Mouse (Mus musculus) cerebellum, adult 18-20 months (tissue): Measurements from ENCODE around the gene Rbfox3.

Experiments used
- DNase-seq, 2 experiments: peaks; one replicate each; pipeline ENCODE4 v3.0.0; 2021

Gene Rbfox3

DNA sequence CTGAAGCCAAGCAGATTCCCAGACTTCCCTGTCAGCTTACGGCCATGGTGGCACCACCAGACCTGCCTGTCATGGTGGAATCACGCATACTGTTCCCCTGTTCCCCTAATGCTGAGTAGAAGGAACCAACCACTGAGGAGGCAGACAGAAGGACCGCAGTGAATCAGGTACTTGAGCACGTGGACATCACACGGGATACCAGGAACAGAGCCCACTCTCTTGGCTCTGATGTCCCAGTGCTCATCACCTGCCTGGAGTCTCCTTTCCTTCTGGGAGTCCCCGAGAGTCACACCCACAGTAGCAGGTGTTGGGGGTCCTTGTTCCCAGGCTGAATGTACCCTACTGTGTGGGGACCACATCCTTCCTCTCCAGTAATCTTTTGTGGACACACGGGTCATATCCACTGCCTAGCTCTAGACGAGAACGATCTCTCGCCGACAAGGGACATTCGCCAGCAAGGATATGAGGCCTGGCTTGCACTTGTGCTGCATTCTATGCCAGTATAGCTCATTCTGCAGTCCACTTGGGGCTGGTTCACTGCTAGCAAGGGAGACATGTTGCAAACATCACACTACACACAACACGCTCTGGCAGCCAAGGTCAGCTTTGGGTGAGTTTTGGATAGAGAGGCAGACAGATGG is 32.7 kb downstream of the Rbfox3 start:
- no peak for DNase-seq

DNA sequence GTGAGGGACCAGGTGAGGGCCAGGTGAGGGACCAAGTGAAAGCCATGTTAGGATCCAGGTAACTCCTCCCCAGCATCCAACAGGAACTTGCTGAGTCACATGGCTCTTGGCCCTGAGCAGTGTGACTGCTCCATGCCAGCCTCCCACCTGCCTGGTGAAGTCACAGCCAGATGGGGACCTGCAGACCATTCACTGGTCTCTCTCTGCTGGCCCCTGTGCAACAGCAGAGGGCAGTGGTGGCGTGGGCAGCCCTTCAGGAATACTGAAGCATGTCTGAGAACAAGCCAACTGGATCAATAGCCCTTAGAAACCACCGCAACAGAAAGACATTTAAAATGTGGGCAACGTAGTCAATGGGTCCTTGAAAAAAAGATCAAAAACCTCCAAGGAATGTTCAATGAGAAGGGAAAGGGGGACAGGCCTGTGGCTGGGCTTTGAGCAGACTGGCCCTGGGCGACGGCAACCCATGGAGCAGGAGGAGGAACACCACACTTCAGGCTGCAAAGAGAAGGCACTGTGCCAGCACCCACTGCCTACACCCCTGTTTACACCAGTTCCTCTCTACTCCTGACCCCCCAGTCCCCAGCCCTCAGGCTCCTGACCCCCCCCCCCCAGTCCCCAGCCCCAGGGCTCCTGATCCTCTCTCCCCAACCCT is 36.0 kb downstream of the Rbfox3 start:
- DNase-seq, result no peak

DNA sequence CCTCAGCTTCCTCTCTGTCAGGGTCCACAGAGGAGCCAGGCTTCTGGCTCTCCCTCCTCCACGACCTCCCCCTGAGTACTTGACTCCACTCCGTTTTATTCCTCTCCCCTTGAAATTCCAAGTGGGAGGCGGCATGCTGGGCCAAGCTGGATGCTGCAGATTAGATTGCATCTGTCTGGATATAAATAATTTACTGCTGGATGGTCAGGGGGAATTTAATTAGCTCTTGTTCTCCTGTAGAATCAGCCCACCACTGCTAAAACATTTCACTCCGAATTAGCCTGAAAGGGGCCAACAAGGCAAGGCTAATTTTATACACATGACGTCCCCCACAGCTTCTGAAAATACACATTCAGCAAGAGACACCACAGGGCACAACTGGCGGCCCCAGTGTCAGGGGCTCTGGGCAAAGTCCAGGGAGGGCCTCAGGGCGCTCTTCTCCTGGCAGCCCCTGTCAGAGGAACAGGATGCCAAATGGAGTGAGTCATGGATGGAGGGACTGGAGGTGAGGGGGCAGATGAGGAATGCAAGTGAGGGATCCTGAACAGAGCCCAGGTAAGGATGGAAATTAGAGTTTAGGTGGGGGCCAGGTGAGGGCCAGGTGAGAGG is 36.8 kb downstream of the Rbfox3 start:
- DNase-seq, result no peak

DNA sequence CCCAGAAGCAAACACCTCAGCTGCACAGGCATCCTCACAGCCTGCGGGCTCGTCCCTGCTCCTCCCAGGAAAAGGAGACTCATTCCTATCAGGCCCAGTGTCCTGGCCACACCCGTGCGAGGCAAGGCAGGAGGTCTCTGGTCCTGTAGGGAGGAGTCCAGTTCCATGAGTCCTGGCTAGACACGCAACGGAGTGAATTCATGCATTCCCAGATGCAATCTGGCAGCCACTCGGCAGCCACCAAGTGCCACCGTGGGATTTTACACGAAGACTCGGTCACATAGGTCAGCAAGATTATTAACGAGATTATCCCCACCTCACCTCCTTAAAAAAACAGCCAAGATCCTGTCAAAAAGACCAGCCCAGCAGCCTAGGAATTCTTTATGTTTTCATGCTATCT is 37.4 kb downstream of the Rbfox3 start:
- DNase-seq, result no peak

DNA sequence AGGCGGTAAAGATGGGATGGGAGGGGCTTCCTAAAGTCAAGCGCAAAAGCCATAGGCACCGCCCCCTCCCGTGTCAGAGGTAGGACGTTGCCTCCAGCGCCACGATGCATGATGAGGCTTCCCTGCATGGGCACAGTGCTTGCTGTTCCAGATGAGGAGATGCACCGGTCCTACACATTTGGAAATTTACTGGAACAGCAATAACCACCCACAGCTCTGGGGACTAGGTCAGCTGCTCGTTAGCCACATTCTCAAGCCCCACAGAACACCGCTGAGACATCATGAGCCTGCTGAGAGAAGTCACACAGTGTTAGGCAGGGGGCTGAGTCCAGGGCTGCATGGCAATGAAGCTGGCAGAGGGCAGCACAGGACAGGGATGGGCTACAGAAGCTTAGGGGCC is 39.9 kb downstream of the Rbfox3 start:
- no peak for DNase-seq

DNA sequence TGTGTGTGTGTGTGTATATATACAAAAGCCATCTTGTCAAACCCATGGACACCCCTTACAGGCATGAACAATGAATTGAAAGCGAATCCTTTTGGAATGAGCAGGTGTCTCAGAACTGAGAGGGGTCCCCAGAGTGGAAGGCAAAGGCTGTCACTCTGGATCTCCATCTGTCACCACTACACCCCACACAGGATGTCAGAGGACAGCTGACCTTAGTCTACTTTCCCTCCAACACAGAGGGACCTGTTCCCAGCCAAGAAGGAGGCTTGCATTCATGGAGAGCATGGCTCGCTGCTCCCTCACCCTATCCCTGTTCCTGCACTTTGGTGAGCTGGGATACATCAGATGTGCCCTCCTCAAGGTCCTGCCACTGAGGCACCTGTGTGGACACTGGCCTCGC is 48.0 kb downstream of the Rbfox3 start:
- no peak for DNase-seq

DNA sequence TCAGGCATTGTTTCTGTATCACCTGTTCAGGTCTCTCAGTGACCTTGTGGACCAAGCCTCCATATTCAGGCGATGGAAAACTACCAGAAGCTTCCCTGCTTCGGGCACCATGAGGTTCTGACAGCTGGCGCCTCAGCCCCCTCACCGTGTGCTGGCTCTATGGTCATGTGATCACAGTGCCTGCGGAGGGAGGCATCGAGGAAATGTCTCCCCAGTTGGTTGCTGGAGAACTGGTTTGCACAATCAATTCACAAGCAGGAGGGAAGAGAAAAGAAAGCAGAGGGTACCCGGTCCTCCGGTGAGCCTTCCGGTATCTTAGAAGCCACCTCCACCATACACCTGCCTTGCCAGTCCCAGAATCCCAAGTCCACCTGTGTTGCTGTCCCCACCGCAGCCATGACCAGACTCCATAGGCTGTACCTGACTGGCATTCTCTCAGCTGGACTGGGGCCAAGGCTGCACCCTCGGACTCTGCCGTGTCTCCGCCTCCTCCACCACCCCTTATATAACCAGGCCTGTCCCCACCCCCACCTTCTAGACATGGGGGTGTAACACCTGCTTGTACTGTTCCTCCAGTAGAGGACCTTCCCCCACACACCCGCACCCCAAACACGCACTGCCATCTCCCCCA is 49.5 kb downstream of the Rbfox3 start:
- peak; percentile 61 to 68 for DNase-seq

DNA sequence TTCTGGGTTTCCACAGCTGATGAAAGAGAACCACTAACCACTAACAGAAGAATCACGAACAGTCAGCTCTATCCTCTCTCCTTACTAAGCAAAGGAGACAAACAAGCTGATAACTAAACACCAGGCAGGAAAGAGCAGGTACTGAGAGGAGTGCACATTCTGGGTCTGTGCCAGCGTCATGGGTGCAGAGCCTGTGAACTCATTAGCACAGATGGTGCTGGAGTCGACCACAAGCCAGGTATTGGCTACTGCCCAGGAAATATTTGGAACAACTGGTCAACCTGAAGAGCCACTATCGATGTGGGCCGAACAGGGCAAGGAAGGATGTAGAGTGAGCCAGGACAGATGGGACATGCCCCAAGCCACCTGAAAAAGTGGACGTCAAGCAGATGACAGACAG is 50.2 kb downstream of the Rbfox3 start:
- peak; percentile 91 for DNase-seq

DNA sequence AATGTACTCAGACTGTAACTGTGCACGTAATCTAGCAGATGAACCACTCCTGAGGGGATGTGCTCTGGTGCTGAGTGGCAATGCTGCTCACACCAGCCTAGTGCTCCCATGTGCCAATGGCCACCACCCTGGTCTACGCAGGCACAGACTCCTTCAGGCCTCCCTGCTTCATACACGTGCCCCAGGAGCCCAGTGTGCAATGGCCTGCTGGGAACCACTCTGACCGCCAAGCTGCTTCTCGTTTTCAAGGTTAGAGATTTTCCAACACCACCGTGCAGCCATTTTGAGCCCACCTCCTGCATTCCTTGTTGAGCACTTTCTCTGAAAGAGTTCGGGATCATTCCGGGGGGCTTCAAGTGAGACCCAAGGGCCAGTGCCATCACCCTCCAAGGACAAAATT is 50.6 kb downstream of the Rbfox3 start:
- DNase-seq, result no peak

DNA sequence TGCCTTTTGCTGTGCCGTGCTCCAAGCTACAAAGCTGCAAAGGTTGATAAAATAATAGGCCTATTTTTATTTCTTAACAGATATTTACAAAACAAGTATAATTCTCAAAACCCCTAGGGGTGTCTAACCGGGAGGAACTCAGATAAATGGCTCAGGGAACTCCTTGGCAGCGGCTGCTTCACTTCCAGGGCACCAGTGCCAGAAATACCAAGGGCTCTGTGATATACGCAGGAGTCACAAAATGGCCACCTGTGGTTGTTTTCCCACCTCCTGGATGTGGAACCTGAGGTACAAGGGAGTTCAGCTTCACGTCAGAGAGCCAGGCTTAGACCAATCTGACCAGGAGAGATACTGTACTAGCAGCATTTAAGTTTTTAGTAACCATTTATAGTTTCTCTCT is 51.6 kb downstream of the Rbfox3 start:
- peak in 1 of 2 experiments; percentile 56 for DNase-seq

DNA sequence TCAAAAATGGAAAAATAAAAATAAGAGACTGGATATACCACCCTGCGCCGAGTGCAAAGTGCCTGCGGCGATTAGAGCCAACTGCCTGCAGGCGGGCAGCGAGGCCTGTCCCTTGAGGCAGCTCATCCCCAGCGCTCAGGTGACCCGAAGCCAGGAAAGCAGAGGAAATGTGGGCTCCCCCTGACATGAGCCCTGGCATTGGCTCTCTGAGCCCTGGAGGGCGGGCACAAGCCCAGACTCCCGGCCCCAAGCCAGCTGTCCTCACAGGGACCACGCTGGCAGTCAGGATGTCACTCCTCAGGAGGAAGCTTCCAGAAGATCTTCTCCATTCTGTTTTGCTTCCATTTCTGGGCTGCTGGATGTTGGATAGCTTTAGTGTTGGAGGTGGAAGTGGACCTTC is 53.1 kb downstream of the Rbfox3 start:
- DNase-seq, result peak; percentile 88 to 90

DNA sequence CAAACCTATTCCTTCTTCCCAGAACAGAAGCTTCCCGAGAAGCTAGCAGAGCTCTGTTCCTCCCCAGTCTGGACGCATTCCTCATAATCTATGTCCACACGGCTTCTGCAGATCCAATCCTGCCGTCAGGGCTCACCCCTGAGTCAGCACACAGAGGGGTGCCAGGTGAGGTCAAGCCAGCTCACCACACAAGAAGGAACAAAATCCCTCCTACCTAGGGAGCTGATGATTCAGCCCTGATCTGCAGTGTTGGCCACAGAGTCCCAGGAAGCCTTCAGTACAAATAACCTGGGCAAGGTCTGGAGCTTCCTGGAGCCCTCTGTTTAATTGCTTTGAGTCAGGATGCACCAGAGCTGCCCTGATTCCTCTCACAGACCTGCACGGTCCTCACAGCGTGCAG is 60.0 kb downstream of the Rbfox3 start:
- DNase-seq, result peak; percentile 69 to 78

DNA sequence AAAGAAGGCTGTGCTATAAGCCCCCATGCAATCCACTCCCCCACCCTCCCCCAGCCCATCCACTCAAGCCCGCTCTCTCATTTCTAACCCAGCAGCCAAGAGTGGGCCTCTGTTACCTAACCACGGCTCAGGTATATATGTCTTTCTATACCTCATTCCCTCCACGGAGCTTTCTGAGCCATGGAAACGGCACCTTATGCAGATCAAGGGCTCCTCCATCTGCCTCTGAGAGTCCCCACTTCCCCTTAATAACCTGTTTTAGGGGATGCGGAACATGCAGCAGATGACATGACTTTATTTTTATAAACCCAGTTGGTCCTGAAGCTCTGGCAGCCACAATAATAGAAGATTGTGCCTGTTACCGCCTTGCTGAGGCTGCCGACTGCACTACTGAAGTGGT is 63.4 kb downstream of the Rbfox3 start:
- DNase-seq, result no peak

DNA sequence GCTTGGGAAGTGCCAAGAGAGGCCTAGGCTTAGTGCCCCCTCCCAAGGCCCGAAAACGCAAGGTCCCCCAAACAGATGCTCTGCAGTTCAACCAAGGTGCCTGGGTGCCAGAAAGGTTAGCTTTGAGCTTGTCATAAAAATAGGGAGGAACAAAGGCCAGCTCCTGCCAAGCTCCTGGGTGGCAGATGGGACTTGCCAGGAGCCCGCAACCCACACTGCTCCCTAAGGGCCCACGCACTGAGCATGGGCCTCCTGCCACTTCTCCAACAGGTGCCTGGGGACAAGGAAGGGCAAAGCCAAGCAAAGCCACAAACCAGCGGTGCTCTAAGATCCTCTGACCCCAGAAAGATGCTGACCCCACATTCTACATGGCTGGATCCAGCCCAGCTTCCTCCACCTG is 70.4 kb downstream of the Rbfox3 start:
- peak in 1 of 2 experiments; percentile 51 for DNase-seq

DNA sequence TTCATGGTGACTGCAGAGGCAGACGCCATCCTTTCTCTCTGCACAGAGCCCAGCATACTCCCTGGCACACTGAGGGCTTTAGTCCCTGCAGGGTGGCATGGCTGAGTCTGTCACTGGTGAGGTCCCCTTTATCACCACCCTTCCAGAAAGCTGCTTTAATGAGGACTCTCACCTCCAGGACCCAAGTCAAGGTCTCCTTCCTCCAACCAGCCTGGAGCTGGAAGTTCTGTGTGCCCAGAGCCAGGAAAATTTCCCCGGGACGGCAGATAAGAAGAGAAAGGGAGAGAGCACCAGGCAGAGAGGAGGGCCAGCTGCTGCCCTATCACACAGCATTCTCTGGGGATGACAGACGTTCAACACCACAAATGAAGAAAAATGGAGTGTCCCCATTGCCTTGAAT is 73.2 kb downstream of the Rbfox3 start:
- DNase-seq, result no peak

DNA sequence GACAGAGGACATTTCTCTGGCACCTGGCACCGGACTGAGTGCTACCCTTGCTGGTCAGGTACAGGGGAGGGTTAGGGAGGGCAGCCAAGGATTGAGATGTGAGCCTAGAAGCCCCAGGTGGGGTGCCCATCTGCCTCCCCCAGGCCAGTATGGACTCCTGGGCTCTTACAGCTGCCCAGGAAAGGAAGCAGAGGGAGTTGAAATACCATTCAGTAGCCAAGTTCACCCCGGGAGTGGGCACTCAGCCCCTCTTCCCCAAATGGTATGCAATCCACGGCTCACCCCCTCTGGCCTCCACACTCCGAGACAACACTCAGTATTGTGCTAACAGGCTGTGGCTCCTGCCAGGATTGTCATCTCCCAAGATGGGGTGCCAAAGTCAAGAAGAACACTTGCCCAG is 74.5 kb downstream of the Rbfox3 start:
- DNase-seq, result peak; percentile 80 to 84

DNA sequence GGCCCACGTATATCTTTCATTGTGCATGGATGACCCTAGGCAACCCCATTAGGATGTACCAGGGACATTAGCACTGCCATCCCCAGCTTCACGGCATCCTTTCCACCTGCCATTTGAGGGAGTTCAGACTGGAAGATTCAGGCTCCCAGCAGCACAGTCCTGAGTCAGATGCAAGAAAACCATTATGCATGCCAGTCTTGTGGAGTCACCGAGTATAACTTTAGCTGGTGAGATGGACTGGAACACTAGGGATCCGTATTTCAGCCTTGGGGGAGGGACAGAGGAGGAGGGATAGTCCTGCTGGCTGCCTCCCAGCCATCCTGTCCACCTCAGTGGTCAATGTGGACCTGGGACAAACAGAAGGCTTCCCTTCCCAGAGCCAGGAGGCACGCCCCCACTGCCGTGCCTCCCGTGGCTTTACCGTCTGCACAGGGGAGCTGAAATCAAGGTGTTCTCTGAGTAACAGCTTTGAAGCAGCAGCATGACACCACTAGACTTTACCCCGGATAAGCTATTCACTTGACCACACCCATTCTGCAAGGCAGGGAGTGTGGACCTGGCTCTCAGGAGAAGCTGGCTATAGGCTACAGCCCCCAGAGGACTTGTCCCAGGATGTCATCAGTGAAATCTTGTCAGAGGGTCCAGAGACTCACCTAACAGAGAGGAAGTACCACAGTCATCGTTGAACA is 78.5 kb downstream of the Rbfox3 start:
- DNase-seq, result peak; percentile 94

DNA sequence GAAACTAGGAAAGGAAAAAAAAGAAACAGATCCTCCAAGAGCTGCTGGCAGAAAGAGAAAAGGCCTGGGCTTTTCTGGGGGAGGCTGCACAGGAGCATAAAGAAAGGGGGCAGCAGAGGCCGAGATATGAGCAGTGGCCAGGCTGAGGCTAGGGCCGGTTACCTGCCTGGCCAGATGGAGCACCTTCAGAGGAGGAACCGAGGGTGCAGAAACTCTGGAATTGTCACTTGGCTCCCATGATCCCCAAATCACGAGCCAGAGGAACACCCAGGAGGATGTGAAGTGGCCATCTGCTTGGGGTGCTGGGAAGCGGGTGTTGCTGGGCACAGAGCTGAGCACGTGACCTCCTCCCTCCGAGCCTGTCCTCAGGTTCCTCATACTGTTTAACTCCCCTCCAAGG is 79.7 kb downstream of the Rbfox3 start:
- peak; percentile 72 to 75 for DNase-seq

DNA sequence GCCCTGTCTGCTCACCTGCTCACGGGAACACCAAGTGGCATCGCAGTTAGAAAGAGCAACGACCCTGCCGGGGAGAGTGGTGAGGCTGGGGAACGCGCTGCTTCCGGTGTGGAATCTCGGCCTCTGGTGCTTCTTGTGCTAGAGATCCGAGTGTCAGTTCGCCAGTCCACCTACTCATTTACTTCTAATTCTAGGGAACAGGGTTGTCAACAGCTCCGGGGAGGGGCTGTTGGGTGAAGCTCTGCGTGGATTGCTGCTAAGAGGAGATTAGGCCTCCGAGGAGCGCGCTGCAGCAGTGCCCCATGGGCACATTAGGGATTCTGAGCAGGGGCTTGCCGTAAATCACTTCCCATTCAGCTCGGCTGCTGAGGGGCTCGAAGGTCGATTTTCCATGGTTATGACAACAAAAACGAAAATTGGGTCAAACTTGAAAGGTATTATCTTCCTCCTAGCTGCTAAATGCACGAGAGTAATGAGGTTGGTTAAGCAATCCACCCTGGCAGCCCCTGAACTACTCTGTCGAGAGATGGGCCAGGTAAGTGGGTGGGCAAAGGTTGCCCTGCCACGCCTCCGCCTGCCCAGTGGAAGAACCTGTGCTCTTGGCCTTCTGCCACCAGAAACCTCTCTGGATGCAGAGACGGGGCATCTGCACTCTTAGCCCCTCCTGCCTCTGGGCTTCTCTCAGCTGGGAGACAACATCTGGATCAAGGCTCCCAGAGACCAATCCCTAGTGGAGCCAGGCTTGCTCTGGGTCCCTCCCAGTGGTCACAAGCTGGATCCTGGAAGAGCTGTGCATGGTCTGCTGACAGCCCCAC is 85.9 kb downstream of the Rbfox3 start:
- no peak for DNase-seq

DNA sequence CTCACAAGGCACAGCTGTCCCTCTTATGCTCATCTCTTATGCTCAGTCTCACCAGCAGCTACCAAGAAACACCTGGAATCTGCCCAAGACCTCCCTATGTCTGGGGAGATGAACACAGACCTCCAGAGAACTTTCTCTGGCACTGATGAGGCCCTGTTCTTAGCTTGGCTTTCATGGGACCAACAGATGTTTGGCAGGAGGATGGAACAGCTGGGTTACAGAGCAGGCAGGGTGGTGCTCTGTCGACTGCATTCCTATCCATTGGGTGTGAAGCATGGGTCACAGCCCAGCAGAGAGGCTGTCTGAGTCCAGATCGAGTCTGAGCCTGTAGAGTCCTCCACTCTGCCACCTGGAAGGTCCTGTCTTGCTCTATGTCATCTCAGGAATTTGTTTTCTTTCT is 90.0 kb downstream of the Rbfox3 start:
- no peak for DNase-seq

DNA sequence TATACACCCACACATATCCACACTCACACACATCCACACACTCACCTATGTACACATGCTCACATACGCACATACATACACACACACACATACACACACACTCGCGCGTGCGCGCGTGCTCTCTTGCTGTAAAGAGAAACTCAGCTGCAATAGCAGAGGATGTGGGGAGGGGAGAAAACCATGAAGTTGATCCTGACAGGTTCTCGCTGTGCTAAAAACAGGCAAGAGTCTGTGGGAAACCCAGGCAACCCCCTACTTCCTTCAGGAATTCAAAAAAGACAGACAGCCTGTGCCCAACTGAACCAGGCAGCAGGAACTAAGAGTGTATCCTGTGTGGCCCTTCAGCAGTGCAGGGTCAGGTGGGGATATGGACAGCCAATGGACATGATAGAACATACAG is 92.9 kb downstream of the Rbfox3 start:
- DNase-seq, result no peak

DNA sequence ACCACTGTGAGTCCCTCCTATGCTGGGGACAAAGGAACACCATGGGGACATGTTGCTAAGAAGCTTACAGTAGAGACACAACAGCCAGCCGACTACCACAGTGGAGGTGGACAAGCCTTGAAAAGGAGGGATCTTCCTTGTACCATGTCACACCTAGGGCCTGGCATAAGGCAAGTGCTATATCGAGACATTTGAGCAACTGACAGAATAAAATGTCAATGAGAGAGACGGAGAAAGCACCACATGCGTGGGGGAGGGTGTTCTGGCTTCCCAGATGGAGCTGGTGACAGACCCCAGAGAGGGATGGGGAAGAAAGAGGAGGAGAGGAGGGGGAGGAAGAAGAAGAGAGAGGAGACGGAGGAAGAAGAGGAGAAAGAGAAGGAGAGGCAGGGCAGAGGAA is 96.3 kb downstream of the Rbfox3 start:
- no peak for DNase-seq

DNA sequence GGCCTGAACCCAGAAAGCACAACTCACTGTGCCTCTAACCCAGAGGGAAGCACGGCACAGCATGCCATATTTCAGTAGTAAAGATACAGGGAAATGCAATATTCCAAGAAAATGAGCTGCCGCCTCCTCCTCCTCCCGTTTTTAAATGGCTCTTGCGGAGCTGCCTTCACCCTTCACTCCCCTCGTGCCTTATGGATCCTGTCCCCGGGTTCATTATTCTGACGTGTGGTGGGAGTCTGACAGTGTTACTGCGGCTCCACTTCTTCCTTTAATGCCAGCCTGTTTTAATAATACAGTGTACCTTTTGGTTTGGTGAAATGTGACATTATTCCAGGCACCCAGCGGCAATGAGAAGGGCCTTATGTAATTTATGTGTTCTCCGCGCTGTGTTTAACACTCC is 97.5 kb downstream of the Rbfox3 start:
- no peak for DNase-seq
